Mouse (Mus musculus) forebrain, embryonic 16.5 days (tissue): Measurements from ENCODE around the gene Kcnk7. TPM values are rescaled to one million over a fixed set of nuclear protein-coding genes. Genes with fewer than 3 reads are reported as not detected.

Experiments
- ATAC-seq: fragments of 200-750 bp; cut with Nextera tagmentation; 2 replicates; pipeline ENCODE4 v1.8.0; 2017; ENCODE audit warnings: mild to moderate bottlenecking, moderate library complexity
- H3K27ac ChIP-seq: fragments of 300-500 bp; sonication (generic); 2 replicates; pipeline ENCODE4 v1.5.1; 2014; ENCODE audit warnings: low read length, control low read depth
- H3K27me3 ChIP-seq: fragments of 300-500 bp; sonication (generic); replicated peaks from 2 replicates; pipeline ENCODE4 v1.6.1; 2014; ENCODE audit warnings: low read length; ENCODE audit not compliant: control insufficient read depth, insufficient read depth
- H3K36me3 ChIP-seq: fragments of 300-500 bp; sonication (generic); 2 replicates; pipeline ENCODE4 v1.6.1; 2014; ENCODE audit not compliant: control insufficient read depth, insufficient read depth
- H3K4me1 ChIP-seq: fragments of 300-500 bp; sonication (generic); replicated peaks from 2 replicates; pipeline ENCODE4 v1.6.1; 2014; ENCODE audit warnings: low read length; ENCODE audit not compliant: control insufficient read depth, insufficient read depth
- H3K4me2 ChIP-seq: fragments of 300-500 bp; sonication (generic); 2 replicates; pipeline ENCODE4 v1.6.1; 2014; ENCODE audit warnings: mild to moderate bottlenecking, low read length, control low read depth
- H3K4me3 ChIP-seq: fragments of 300-500 bp; sonication (generic); replicated peaks from 2 replicates; pipeline ENCODE4 v1.5.1; 2014; ENCODE audit warnings: mild to moderate bottlenecking, low read length, control low read depth
- H3K9ac ChIP-seq: fragments of 300-500 bp; sonication (generic); replicated peaks from 2 replicates; pipeline ENCODE4 v1.6.1; 2014; ENCODE audit warnings: low read depth, low read length, control low read depth
- H3K9me3 ChIP-seq: fragments of 300-500 bp; sonication (generic); 2 replicates; pipeline ENCODE4 v1.6.1; 2016; ENCODE audit warnings: low read length; ENCODE audit not compliant: control insufficient read depth
- WGBS: fragments of 180-500 bp; shearing (Covaris S2); extraction: QIAGEN DNeasy Blood & Tissue Kit; methylation state at CpG from one replicate; pipeline ENCODE4 v1.1.7; 2014; 5-methylcytosine and 5-hydroxymethylcytosine counted together
- polyA plus RNA-seq: library from polyadenylated mRNA; unstranded; fragments of >200 nt; fragmentation: Nextera tagmentation; extraction: Ambion mirVana; gene quantifications from 2 replicates; pipeline ENCODE4 v1.2.1, GENCODE M21; 2015

Kcnk7 gene
- polyA plus RNA-seq, 1 experiment from 2014 or later, result 0.48 TPM

DNA sequence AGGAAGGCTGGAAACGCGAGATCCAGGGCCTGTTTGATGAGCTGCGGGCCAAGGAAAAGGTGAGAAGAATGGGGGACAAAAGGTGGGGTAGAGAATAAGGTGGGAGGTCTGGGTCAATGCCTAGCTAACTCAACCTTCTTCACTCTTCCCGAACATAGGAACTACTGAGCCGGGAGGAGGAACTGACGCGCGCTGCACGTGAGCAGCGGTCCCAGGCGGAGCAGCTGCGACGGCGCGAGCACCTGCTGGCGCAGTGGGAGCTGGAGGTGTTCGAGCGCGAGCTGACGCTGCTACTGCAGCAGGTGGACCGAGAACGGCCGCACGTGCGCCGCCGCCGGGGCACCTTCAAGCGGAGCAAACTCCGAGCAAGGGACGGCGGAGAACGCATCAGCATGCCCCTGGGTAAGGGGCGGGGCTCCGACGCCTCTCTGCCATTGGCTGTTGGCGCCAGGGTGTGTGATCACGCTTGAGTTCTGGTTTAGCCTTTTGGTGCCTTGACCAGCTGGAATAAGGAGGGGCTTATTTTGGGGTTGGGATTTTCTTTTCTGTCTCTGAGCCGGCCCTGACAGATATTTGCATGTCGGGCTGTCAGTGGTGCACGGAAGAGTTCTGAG lies 8.2 kb upstream of the Kcnk7 start:
- no peaks in the 10 kb centered on the region for H3K27me3 ChIP-seq
- no peak overlapping the region for H3K27ac ChIP-seq
- peak overlapping the region; percentile 42 for H3K4me3 ChIP-seq
- H3K4me1 ChIP-seq, result peaks cover 27% of the 10 kb centered on the region
- peak overlapping the region; percentile 52 for H3K9ac ChIP-seq
- 9% methylated on average over 41 of the region's 41 CpGs for WGBS
- H3K9me3 ChIP-seq, result no peaks in the 10 kb centered on the region
- ATAC-seq, result peak; percentile 57
- peaks cover 26% of the 10 kb centered on the region for H3K36me3 ChIP-seq
- peak overlapping the region; percentile 57 for H3K4me2 ChIP-seq

DNA sequence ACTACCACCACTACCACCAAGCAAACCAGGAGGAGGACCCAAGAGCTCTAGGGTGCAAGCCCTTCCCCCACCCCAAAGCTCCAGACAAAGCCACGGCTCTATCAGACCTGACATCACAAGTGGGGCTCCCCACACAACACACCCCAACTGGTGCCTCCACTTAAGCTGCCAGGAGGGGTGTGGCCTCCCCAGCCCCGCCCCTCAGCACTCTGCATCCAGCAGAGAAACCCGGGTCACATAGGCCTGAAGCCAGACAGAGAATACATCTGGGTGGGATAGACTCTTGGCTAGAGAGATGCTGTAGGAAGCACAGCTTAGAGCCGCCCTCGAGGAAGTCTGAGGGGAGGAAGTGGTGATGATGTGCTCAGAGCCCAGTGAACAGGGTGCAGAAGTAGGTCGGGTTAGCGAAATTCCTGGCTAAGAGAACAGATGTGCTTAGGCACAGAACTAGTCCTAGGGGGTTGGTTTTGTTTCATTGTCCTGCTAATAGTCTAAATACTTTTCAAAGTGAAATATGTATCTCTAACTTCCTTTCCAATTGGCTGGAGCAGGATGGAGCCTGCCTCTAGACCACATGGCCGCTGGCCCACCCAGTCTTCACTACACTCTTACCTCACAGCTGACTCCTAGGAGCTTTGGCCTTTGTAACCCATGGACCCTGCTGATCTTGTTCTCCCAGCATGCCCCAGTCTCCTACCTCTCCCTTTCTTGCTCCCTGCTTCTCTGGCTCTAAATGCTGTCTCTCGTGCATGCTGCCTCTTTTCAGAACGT lies 819 bp downstream of the Kcnk7 start:
- H3K36me3 ChIP-seq, result peaks cover 32% of the 10 kb centered on the region
- H3K4me2 ChIP-seq, result no peak overlapping the region
- H3K9me3 ChIP-seq, result no peaks in the 10 kb centered on the region
- no peaks in the 10 kb centered on the region for H3K27me3 ChIP-seq
- no peak overlapping the region for H3K9ac ChIP-seq
- H3K4me3 ChIP-seq, result no peak overlapping the region
- peak; percentile 21; the same call in 1 of the 2 replicates for ATAC-seq
- no peaks in the 10 kb centered on the region for H3K4me1 ChIP-seq
- 45% methylated on average over 10 of the region's 10 CpGs for WGBS
- H3K27ac ChIP-seq, result no peak overlapping the region; the same call in 1 of the 2 replicates

DNA sequence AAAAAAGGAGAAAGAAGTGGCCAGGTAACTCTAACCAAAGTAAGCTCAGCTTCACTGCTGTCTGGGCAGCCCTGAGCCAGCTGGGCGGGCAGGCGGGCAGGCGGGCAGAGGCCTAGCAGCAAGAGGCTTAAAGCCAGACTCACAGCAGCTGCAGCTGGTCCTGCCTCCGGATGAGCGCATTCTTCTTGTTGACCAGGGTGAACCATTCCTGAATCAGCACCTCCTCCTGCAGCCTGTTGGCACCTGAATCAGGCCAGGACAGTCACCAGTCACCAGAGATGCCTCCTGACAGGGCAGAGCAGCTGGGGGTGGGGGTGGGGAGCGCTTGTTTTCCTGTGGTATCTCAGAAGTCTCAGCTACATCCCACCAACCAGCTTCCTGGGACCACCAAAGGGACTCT lies 5.9 kb downstream of the Kcnk7 start:
- WGBS, result 96% methylated on average over 6 of the region's 6 CpGs
- peaks cover 7% of the 10 kb centered on the region; the same call in 1 of the 2 replicates for H3K4me1 ChIP-seq
- H3K36me3 ChIP-seq, result peaks cover 27% of the 10 kb centered on the region
- ATAC-seq, result no peak
- H3K27ac ChIP-seq, result no peak overlapping the region
- H3K9ac ChIP-seq, result no peak overlapping the region
- no peaks in the 10 kb centered on the region for H3K9me3 ChIP-seq
- no peak overlapping the region for H3K4me3 ChIP-seq
- H3K4me2 ChIP-seq, result no peak overlapping the region
- no peaks in the 10 kb centered on the region for H3K27me3 ChIP-seq

- no peak overlapping the region for H3K4me2 ChIP-seq
- 75% methylated on average over 8 of the region's 8 CpGs for WGBS
- no peak overlapping the region for H3K27ac ChIP-seq
- H3K9ac ChIP-seq, result no peak overlapping the region
- H3K4me1 ChIP-seq, result peaks cover 7% of the 10 kb centered on the region; the same call in 1 of the 2 replicates
- ATAC-seq, result no peak
- H3K36me3 ChIP-seq, result peaks cover 30% of the 10 kb centered on the region
- no peaks in the 10 kb centered on the region for H3K9me3 ChIP-seq
- H3K27me3 ChIP-seq, result no peaks in the 10 kb centered on the region
- H3K4me3 ChIP-seq, result no peak overlapping the region
Measured at GRCm38 (mm10) chr19:5710581-5710980, 6.4 kb downstream of the Kcnk7 start.

DNA sequence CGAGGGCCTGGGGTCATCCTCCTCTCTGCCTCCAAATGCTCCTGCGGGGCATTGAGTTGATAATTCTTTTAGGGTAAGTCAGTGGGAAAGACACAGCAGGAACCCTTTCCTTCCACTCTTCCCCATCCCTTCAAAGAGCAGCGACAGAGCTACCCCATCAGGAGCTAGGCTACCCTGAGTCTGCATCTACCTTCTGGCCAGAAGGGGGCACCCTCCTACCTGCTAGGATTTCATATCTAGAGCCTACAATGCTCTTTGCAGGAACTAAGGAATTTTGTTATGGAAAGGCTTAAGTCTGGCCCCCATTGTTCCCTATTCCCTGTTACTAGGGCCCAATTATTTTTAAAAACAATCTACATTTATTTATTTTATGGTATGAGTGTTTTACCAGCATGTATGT lies 7.1 kb downstream of the Kcnk7 start:
- Histone ChIP-seq H3K27ac (no peak overlapping the region), H3K36me3 (peaks cover 30% of the 10 kb centered on the region), H3K9me3 (no peaks in the 10 kb centered on the region), H3K4me2 (no peak overlapping the region), H3K27me3 (no peaks in the 10 kb centered on the region), H3K4me3 (no peak overlapping the region), H3K9ac (no peak overlapping the region), H3K4me1 (peaks cover 9% of the 10 kb centered on the region)
- ATAC-seq, result no peak
- 6% methylated on average over 3 of the region's 3 CpGs for WGBS

DNA sequence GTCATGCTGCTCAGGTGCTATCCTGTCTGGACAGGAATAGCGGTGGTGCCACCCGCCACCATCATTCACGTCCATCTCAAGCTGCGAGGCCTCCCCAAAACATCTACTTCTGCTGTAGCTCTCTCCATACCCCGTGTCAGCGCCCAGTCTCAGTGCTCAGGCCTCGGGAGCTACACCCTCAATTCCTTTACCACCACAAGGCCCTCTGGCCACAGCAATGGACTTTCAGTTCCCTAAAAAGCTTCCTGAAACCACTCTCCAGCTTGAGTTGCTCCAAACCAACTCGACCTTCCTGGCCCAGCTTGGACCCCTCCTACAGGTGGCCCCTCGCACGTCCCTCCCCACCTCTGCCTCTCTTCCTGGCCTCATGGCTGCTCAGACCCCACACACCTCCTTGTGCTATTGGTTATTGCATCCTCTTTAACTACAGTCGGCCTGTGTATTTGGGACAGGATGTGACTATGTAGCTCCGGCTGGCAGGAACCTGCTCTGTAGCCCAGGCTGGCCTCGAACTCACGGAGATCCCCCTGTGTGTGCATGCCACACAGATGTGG lies 7.8 kb downstream of the Kcnk7 start:
- H3K27me3 ChIP-seq, result no peaks in the 10 kb centered on the region
- WGBS, result 92% methylated on average over 14 of the region's 14 CpGs
- no peak overlapping the region for H3K9ac ChIP-seq
- peaks cover 17% of the 10 kb centered on the region for H3K4me1 ChIP-seq
- peaks cover 27% of the 10 kb centered on the region for H3K36me3 ChIP-seq
- H3K4me3 ChIP-seq, result no peak overlapping the region
- H3K27ac ChIP-seq, result no peak overlapping the region
- no peak for ATAC-seq
- H3K4me2 ChIP-seq, result no peak overlapping the region
- H3K9me3 ChIP-seq, result no peaks in the 10 kb centered on the region

DNA sequence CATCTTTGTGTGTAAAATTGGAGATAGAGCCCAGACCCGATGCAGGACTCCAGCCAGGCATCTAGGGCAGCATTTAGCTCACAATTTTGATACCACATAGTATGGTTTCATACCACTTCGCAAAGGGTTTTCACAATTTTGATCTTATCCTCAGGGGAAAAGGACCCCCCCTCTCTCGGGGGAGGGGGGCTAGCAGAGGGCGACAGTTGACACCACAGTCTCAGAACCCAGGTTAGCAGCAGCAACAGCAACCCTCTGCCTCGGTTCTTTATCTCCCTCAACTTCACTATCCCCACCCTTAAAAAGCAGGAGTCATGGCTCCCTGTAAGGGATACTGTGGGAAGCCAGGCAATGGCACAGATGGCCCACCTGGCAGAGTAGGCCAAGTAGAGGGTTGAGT lies 9.1 kb downstream of the Kcnk7 start:
- no peak overlapping the region for H3K9ac ChIP-seq
- H3K27ac ChIP-seq, result no peak overlapping the region
- peaks cover 22% of the 10 kb centered on the region for H3K4me1 ChIP-seq
- no peaks in the 10 kb centered on the region for H3K9me3 ChIP-seq
- H3K4me2 ChIP-seq, result no peak overlapping the region
- no peaks in the 10 kb centered on the region for H3K27me3 ChIP-seq
- no peak overlapping the region for H3K4me3 ChIP-seq
- ATAC-seq, result no peak
- peaks cover 22% of the 10 kb centered on the region for H3K36me3 ChIP-seq
- 81% methylated on average over 5 of the region's 5 CpGs for WGBS

DNA sequence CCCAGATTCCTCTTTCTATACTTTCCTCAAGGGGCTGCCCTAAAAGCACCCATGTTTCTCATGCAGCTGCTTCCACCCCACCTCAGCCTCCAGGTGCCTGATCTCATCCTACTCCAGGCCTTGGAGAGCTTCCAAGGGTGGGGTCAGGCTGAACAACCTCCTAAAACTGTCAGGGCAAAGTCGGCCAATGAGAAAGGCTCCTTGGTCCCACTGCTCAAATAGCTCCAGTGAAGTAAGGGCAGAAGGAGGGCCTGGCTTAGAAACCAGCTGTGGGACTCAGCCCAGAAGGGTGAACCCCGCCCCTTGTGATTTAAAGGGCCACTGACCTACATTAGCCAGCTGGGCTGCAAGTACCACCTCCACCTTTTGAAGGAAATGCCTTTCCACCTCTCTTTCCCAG lies 9.6 kb downstream of the Kcnk7 start:
- H3K27ac ChIP-seq, result no peak overlapping the region
- no peaks in the 10 kb centered on the region for H3K9me3 ChIP-seq
- no peak for ATAC-seq
- H3K9ac ChIP-seq, result no peak overlapping the region
- 9% methylated on average over 2 of the region's 2 CpGs for WGBS
- H3K36me3 ChIP-seq, result peaks cover 21% of the 10 kb centered on the region
- peaks cover 22% of the 10 kb centered on the region for H3K4me1 ChIP-seq
- H3K4me2 ChIP-seq, result no peak overlapping the region
- no peak overlapping the region for H3K4me3 ChIP-seq
- H3K27me3 ChIP-seq, result no peaks in the 10 kb centered on the region

- Histone ChIP-seq H3K9ac (peak overlapping the region; percentile 18; the same call in 1 of the 2 replicates), H3K4me3 (peak overlapping the region; percentile 26), H3K27me3 (no peaks in the 10 kb centered on the region), H3K4me1 (peaks cover 22% of the 10 kb centered on the region), H3K9me3 (no peaks in the 10 kb centered on the region), H3K27ac (no peak overlapping the region), H3K4me2 (peak overlapping the region; percentile 38), H3K36me3 (peaks cover 21% of the 10 kb centered on the region)
- peak; percentile 65 for ATAC-seq
- 19% methylated on average over 43 of the region's 43 CpGs for WGBS
Measured at GRCm38 (mm10) chr19:5715793-5716688, 11.9 kb downstream of the Kcnk7 start.
